Mouse (Mus musculus) c-Kit-positive CD71-positive TER-119-negative erythroid progenitor cells, embryonic 14.5 days (primary cell): ENCODE measurements around the gene Vrk2.

ENCODE experiments used
- DNase-seq: peaks from one replicate; pipeline ENCODE4 v3.0.0-alpha.2; 2013; ENCODE audit warnings: low read depth

Gene Vrk2

GRCm38 (mm10) chr11:26551551-26551950 lies 42.2 kb downstream of the Vrk2 start:
- no peak for DNase-seq

- DNase-seq, result no peak
These were observed 56.0 kb downstream of the Vrk2 start for GRCm38 (mm10) chr11:26537816-26538215.

DNA sequence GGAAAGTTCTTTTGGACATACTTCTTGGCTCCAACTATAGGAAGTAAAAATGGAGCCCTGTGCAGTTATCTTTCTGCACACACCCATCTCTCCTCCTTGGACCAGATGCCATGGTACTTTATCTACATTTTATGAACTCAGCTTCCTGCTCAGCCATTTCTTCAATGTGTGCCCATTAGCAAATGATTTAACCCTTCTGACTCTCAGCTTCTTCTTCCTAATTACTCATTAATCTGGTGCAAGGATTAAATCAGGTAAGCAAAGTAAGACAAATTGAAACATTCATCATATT lies 60.0 kb downstream of the Vrk2 start:
- no peak for DNase-seq

DNA sequence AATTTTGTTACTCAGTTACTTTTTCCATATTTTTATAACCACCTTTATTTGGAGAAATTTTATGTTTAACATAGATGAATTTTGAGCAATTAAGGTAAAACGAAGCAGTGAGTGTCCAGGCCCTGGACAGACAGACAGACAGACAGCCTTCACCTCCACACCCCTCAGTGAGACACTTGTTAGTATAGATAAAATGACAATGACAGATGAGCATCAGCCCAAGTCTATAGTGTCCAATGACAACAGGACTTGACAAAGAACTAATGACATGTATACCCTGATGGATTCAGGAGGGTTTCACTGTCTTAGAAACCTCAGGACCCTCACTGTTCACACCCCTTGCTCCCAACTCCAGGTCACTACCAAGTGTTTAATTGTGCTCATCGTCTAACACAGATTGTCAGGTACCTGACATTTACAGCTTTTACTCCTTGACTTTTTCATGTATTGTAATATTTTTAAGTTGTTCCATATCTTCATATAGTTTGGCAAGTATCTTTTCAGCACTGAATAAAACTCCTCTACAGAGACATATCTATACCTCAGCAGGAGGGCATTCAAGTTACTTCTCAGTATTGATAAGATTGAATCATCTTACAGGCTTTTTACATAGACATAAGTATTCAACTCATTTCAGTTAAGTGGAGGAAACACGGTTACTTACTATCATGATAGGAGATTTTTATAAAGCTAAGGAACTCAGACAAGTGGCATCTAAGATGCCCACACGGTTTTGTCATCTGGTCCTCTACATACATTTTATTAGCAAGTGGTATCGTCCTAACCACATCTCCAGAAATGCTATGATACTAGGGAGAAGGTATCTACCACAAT lies 60.6 kb downstream of the Vrk2 start:
- DNase-seq, result peak; percentile 40

DNA sequence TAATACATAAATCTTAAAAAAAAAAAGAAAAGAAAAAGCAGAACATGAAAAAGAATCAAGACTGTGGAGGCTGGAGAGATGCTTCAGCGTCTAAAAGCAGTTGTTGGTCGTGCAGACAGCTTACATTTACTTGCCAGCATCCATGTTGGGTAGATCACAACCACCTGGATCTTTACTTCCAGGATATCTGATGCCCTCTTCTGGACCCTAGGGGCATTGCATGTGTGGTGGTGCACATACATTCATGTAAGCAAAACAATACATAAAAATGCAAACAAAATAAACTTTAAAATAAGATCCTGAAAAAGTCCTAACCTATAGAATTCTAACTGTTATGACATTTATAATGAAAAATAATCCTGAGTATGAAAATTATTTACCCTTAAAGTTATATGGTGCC lies 66.9 kb downstream of the Vrk2 start:
- DNase-seq, result no peak

- no peak for DNase-seq
These were observed 74.8 kb downstream of the Vrk2 start for GRCm38 (mm10) chr11:26518991-26519390.

GRCm38 (mm10) chr11:26516086-26516485 lies 77.7 kb downstream of the Vrk2 start:
- no peak for DNase-seq

GRCm38 (mm10) chr11:26513683-26514082 lies 80.1 kb downstream of the Vrk2 start:
- no peak for DNase-seq

DNA sequence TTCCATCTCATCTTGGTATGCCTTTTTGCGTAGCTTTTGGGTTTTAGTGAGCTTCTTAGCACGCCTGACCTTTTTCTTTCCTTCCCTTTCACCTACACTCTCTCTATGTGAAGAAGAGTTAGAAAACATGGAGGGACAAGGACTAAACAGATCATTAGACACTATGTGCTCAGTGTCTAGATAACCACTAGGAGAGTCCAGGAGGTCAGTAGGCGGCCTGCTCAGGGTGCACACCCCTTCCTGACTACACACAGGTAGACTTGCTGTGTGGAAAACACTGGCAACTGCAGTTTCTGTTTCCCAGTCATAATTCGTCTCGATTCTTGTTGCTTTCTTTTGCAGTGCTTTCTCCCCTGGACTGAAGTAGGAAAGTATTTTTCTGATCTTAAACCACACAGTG lies 97.8 kb downstream of the Vrk2 start:
- DNase-seq, result no peak

DNA sequence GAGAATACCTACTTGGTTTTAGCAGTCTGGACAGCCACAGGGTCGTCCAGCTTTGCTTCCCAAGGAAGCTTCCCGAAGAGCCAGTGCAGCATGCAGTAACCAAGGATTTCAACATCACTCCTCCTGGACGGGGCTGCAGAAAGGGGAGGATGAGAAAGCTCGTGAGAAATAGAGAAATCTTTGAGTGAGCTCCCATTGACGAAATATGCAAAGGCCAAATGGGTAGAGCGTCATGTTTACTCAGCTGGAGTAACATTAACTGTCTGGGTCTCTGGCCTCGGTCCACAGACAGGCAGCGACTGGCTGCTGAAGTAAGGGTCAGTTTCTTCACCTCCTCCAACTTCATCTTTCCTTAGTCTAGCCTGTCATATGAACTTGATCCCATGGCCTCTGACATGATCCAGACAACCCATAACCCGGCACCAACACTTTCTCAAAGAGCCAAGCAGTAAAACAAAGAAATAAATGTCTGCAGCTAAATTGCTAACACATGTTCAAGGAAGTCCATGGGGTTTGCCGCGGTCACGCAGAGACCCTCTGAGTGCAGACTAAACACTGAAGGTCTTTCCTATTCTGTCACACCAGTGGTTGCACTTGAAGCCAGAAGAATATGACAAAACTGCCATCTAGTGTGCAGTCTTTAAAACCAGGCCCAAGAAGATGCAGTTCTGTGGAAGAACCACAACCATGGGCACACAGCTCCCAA lies 103.9 kb downstream of the Vrk2 start:
- DNase-seq, result no peak

DNA sequence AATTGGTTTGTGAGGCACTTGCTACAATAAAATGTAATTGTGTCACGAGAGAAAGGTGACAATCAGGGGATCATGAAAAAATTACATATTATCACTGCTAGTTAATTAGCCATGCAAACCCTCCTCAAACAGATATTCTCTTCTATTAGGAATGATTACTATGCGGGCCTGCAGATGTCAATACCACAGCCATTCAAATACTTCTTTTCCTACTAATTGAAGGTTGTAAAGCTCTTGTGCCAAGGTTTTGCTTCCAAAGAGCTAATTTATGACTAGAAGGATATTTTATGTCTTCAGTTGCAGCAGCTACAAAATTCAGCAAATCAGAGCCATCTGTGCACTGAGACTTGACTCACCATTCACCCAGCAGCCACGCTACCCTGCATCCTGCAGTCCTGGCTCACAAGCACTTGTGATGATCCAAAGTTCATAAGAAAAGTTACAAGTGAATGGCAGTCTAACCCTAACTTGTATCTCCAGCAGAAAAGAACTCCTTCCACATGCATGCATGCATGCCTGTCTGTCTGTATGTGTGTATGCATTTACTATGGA lies 112.0 kb downstream of the Vrk2 start:
- no peak for DNase-seq

DNA sequence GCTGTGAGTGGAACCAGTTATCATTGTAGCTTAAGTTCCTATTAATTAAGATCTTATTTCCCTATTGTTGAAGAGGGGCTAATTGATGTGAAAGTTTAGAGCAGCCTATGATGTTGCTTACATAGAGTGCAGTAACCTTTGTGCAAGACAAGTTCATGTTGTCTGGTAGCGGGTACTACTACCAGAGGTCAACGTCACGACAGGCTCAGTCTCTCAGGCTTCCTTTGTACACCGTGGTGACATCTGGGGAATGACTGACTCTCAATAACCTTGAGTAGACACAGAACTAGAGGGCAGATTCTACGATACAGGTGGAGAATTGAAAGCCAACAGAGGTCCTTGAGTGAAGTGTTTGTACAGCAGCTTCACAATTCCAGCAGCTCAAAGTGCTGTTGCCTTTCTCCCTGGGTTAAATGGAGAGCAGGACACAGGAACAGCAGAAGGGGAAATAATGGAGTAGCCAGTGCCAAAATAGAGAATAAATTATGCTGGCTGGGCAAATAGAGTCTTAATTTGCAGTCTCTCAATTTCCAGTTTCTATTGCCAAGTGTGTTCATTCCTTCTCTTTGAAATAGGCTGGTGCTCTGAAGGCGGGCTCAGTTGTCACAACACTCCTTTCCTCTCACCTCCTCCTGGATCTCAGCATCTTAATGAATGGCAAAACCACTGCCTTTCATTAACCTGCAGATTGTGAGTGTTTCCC lies 116.6 kb downstream of the Vrk2 start:
- DNase-seq, result no peak

DNA sequence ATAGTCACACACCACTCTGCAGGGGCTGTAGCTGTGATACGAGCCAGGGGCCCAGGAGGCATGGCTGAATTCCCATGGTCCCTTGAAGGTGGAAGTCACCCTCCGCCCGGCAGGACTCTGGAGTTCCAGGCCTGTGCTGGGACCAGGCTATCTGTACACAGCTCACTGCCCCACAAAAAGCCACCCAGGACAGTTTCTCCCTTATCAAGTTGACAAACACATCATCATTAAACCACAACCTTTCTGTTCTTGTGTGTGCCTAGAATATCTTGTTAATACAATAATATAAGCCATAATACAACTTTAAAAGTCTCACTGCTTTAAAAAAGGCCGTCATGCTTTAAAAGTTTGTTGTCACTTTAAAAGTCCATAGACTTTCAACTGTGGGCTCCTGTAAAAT lies 139.7 kb downstream of the Vrk2 start:
- no peak for DNase-seq

GRCm38 (mm10) chr11:26452693-26453092 lies 141.1 kb downstream of the Vrk2 start:
- no peak for DNase-seq

GRCm38 (mm10) chr11:26451228-26451627 lies 142.6 kb downstream of the Vrk2 start:
- no peak for DNase-seq

DNA sequence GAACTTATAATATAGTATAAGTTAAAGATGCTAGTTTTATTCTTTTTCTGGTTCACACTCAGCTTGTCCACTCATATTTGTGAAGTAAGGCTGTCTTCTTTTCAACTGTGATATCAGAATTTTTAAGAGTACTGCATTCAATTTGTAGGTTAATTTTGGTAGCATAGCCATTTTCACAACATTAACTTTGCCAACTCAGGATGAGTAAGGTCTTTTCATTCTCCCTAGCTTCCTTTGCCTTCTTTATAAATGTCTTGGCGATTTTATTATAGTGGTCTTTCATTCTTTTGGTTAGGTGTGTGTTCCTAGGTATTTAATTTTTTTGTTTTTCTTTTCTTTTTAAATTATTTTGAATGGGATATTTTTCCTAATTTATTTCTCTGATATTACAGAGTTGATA lies 143.2 kb downstream of the Vrk2 start:
- DNase-seq, result no peak

- peak; percentile 2 for DNase-seq
These were observed 144.0 kb downstream of the Vrk2 start for GRCm38 (mm10) chr11:26449789-26450188.

DNA sequence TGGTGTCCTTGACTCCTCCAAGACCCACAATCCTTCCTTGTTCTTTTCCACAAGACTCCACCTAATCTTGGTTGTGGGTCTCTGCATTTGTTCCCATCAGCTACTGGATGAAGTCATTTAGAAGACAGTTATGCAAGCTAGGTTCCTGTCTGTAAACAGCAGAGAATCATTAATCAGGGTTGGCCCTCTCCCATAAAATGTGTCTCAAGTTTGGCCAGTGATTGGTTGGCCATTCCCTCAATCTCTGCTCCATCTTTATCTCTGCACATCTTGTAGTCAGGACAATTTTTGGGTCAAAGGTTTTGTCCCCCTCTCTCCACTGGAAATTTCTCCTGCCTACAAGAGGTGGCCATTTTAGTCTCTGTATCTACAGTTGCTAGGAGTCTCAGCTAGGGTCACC lies 149.4 kb downstream of the Vrk2 start:
- no peak for DNase-seq

DNA sequence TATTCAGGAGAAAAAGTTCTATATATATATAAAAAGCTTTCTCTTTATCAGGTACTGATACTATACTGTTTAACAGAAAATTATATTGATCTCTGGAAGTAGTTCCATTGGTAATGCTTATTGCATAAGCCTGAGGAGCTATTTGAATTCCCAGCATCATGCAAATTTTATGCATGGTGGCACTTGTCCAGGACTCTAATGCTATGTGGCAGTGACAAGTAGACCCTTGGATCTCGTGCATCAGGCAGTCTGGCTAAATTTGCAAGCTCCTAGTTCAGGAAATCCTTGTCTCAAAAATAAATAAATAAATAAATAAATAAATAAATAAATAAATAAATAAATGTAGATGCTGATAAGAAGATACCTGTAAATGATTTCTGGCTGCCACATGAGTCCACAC lies 152.7 kb downstream of the Vrk2 start:
- DNase-seq, result no peak

- no peak for DNase-seq
These were observed 156.0 kb downstream of the Vrk2 start for GRCm38 (mm10) chr11:26437818-26438217.

DNA sequence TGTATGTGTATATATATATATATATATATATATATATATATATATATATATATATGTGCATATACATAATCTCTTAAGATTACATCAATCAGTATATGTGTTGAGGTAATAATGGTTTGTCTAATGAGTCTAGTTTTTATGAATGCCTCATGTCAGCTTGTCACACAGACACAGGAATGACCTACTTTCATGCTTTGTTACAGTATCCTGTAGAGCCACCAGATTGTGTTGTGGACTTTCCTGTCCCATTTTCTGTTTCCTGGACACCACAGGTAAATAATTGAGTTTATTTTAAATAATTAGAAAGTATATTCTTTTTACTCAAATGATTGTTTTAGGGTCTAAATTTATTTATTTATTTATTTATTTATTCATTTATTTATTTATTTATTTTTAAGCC lies 159.6 kb downstream of the Vrk2 start:
- DNase-seq, result no peak

DNA sequence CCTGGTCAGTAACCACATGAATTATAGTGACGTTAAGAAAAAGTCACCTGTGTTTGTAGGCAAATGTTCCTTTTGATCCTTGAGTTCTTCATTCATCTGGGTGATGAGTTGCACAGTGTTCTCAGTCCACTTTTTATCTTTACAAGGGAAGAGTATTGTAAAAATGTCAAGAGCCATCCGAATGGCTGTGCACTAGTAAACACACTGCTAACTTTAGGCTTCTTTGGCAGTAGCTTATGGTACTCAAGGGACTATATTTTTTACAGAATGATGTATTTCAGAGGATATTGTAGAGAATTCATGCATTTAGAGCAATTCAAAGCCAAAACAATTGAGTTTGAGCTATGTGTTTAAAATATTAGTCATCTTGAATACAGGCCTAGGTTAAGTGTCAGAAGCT lies 172.3 kb downstream of the Vrk2 start:
- DNase-seq, result no peak
